Mouse (Mus musculus) left cerebral cortex, adult 11 months (tissue): Measurements from ENCODE around the gene Aaas.

Experiments
- DNase-seq: peaks from one replicate; pipeline ENCODE4 v3.0.0; 2022; ENCODE audit warnings: low spot score

Aaas gene

GRCm38 (mm10) chr15:102308717-102309116, 41.9 kb downstream of the Aaas start:
- DNase-seq: no peak

DNA sequence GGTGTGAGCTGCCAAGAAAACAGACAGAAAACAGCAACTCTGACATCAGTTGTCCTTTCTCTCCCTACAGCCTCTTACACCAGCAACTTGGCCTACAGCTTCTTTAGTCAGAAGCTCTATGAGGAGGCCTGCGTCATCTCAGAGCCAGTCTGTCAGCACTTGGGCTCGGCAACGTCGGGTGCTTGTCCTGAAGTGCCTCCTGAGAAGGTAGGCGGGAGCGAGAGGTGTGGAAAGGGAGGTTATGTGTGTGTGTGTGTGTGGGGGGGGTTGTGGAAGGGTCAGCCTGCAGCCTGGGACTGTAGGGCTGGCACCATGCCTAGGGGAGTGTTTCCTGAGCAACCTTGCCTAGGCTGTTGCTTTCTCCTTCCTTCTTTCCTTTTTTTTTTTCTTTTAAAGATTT, 48.0 kb downstream of the Aaas start:
- DNase-seq: no peak

DNA sequence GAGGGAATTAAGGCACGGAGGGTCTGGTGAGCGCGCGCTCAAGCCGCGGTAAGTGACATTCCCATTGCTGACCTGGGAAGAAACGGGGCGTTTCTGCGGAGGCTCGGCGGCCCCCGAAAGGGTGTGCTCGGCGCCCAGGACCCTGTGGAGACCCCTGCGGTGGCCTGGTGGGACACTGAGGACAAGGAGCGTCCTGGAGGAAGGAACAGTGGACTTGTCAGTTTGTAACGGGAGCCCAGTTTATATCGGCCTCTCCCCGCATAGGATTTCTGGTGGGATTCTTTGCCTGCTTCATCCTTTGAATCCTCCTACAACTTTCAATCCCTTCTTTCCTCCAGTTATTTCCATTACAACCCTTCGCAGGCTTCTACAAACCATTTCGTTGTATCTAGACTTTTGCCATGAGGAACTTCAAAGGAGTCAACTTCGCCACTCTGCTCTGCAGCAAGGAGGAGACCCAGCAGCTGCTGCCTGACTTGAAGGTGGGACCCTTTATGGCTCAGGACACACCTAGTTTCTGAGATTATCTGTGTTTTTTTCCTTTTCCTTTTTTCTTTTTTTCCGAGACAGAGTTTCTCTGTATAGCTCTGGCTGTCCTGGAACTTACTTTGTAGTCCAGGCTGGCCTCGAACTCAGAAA, 54.1 kb downstream of the Aaas start:
- no peak for DNase-seq

- DNase-seq: peak; percentile 85
These were observed 54.8 kb downstream of the Aaas start, which contains the start of gene Espl1 for GRCm38 (mm10) chr15:102295633-102296367. Espl1 (plus strand) TSS chr15:102296266.
